Mouse (Mus musculus) spleen, postnatal 10 days (tissue): ENCODE measurements around the gene Nod1.

ENCODE experiments used
- DNase-seq, 2 experiments: peaks; one replicate each; pipeline ENCODE4 v3.0.0; 2021 to 2022; ENCODE audit warnings: low spot score in 2 of 2

The Nod1 gene

DNA sequence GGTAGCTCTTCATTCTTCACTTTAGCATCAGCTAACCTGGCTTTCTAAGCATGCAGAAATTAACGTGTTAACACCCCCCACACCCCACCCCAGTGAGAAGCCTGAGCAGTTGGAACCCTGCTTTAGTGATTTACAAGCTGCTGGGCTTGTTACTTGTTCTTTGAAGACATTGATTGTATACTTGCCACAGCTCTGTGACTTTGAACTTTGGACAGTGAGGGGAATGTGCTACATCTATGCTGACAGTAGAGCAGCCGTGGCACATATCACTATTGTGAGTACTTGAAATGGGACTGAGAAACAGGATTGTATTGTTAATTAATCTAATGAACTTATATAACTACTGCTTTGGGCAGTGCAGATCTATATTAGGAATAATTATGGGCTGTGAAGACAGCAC lies 89.0 kb downstream of the Nod1 start:
- DNase-seq = no peak

DNA sequence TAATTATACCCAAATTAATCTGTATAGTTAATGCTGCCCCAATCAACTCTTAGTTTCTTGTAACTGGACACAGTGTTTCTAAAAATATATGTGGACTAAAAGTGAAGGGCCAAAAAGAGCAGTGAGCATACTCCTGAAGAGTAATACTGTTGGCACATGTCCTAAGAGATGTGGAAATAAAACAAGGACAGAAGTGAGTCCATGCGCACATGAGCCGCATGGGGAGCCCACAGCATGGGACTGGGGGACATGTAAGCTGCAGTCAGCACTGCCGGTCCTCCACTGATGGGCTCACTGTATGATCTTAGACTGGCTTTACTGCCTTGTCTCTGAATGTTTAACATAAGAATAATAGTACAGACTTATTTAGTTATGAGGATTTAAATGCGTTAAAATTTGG lies 92.3 kb downstream of the Nod1 start:
- no peak for DNase-seq

DNA sequence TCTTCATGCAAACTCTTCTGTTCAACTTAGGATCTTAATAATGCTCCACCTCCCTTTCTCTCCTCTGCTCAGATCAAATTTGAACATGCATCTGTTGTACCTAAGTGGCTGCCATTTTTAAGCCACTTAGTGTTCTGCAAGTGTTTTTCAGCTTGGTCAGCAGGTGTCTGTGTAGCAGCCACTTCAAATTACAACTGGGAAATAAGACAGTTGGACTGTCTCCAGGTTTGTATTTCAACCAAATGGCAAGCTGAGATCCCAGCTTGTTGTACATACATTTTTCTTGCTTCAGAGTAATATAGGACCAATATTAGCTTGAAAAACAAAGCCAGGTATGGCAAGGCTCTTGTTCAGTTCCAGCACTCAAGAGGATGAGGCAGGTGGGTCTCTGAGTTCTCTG lies 93.9 kb downstream of the Nod1 start:
- no peak for DNase-seq

GRCm38 (mm10) chr6:54877651-54878050 lies 94.8 kb downstream of the Nod1 start:
- no peak for DNase-seq

- DNase-seq = no peak
These were observed 95.6 kb downstream of the Nod1 start for GRCm38 (mm10) chr6:54876782-54877181.
